Mouse (Mus musculus) ES-Bruce4 (cell line): ENCODE data around the gene Card10.

Source experiments
- CTCF ChIP-seq: IDR thresholded peaks from one replicate; pipeline ENCODE4 v1.8.1; 2011; ENCODE audit warnings: low read depth, low read length
- EP300 ChIP-seq: IDR thresholded peaks from 2 replicates; pipeline ENCODE4 v1.6.1; 2011; ENCODE audit warnings: low read depth, low read length; ENCODE audit not compliant: insufficient read depth
- POLR2A ChIP-seq: IDR thresholded peaks from one replicate; pipeline ENCODE4 v1.8.1; 2011; ENCODE audit warnings: low read length; ENCODE audit not compliant: insufficient read depth

DNA sequence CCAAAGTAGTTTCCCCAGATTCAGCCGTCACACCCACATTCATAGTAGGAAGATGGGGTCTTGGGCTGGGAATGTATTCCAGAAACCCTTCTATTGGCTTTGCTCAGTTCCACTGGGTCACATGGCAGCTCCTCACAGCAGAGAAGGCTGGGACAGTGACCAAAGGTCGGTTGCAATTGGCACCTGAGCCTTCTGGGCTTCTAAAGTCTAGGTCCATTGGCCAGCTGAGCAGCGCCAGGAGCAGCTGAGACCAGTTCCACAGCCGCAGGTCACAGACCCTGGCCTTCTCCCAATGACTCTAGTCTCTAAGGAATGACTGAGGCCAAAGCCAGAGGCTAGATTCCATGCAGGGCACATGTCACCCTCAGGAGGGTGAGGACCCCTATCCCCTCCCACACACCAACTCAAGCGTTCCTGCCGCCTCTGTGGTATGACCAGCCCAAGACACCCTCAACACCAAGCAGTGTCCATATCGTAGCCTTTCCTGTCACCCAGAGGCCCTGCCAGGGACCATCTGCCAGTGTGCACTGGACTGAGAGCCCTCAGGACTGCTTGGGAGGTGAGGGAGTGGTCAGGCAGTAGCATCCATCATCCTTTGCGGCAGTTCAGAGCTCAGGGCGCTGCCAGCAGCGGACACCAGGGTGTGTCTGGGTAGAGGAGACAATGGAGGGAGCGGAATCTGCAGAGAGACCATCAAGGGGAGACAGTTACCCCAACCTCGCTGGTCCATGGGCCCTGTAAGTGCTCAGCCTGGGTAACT is 46.7 kb downstream of the Card10 start:
- TF ChIP-seq CTCF (no peak), POLR2A (no peak), EP300 (no peak)
